Mouse (Mus musculus) colon, adult 2 months (tissue): Measurements from ENCODE around the gene Wnt2. TPM values are rescaled to one million over a fixed set of nuclear protein-coding genes. Genes with fewer than 3 reads are reported as not detected.

ENCODE experiments used
- polyA plus RNA-seq: library from polyadenylated mRNA; depleted of rRNA; stranded (reverse); fragments of >200 nt; gene quantifications from 2 replicates; pipeline ENCODE4 v1.2.3, GENCODE M21; 2012; rRNA removed

Gene Wnt2
- 0.70 and 0.94 TPM in 2 replicates for polyA plus RNA-seq

GRCm38 (mm10) chr6:18029746-18030656 lies at the start of gene Wnt2:
Wnt2 (minus strand) TSS chr6:18030585.

Other genes with a start within 250 kb of the Wnt2 start
- gene Asz1, start 78.5 kb upstream of the Wnt2 start, polyA plus RNA-seq, result not detected in 2 replicates
- gene Cftr, start 140.1 kb upstream of the Wnt2 start, polyA plus RNA-seq, result 4.0 and 5.8 TPM in 2 replicates